Mouse (Mus musculus) embryonic facial prominence, embryonic 15.5 days (tissue): ENCODE measurements at regions not wholly inside any gene's neighbourhood (a gene's known extent, or its start where the extent isn't known, plus 50 kb on each side); places are given as distances from the start of the nearest gene placed in this dataset.
A peak's percentile ranks its signal among the peaks of the same experiment; 100 is the strongest.

Experiments used
- ATAC-seq: fragments of 200-750 bp; cut with Nextera tagmentation; 2 replicates; pipeline ENCODE4 v1.8.0; 2017; ENCODE audit warnings: low read depth, moderate TSS enrichment; ENCODE audit not compliant: insufficient number of reproducible peaks, low FRiP score, low TSS enrichment
- H3K27ac ChIP-seq: fragments of 300-500 bp; sonication (generic); replicated peaks from 2 replicates; pipeline ENCODE4 v1.5.1; 2015; ENCODE audit warnings: mild to moderate bottlenecking, inconsistent platforms
- H3K27me3 ChIP-seq: fragments of 300-500 bp; sonication (generic); 2 replicates; pipeline ENCODE4 v1.6.1; 2015; ENCODE audit warnings: inconsistent platforms
- H3K36me3 ChIP-seq: fragments of 300-500 bp; sonication (generic); 2 replicates; pipeline ENCODE4 v1.6.1; 2015; ENCODE audit warnings: mild to moderate bottlenecking, inconsistent platforms
- H3K4me1 ChIP-seq: fragments of 300-500 bp; sonication (generic); 2 replicates; pipeline ENCODE4 v1.6.1; 2015; ENCODE audit warnings: inconsistent platforms
- H3K4me2 ChIP-seq: fragments of 300-500 bp; sonication (generic); replicated peaks from 2 replicates; pipeline ENCODE4 v1.6.1; 2015; ENCODE audit warnings: mild to moderate bottlenecking, inconsistent platforms
- H3K4me3 ChIP-seq: fragments of 300-500 bp; sonication (generic); replicated peaks from 2 replicates; pipeline ENCODE4 v1.5.1; 2015; ENCODE audit warnings: mild to moderate bottlenecking, inconsistent platforms
- H3K9ac ChIP-seq: fragments of 300-500 bp; sonication (generic); 2 replicates; pipeline ENCODE4 v1.6.1; 2015; ENCODE audit warnings: inconsistent platforms
- H3K9me3 ChIP-seq: fragments of 300-500 bp; sonication (generic); replicated peaks from 2 replicates; pipeline ENCODE4 v1.6.1; 2016; ENCODE audit warnings: inconsistent platforms
- WGBS: fragments of 180-500 bp; shearing (Covaris S2); methylation state at CpG from one replicate; pipeline ENCODE4 v1.1.7; 2015; 5-methylcytosine and 5-hydroxymethylcytosine counted together

DNA sequence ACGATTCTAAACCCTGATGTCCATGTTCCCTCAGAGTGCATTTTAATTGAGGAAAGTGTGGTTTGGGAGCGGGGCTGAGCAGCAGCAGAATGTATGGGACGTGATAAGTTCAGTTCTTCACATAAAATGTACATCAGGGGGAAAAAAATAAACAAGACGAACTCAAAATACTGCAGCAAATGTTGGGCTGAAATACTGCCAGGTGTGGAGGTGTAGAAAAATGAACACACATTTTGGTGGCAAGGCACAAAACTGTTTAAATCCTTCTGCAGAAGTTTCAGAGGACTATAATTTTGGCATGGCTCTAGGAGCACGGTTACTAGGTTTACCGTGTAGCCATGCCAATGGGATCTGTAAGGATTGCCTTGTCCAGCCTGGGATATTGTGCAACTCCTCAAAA lies 81.3 kb upstream of the Rfx3 start:
- Histone ChIP-seq H3K27ac (no peak overlapping the region), H3K9me3 (no peaks in the 10 kb centered on the region)
- no peak for ATAC-seq

DNA sequence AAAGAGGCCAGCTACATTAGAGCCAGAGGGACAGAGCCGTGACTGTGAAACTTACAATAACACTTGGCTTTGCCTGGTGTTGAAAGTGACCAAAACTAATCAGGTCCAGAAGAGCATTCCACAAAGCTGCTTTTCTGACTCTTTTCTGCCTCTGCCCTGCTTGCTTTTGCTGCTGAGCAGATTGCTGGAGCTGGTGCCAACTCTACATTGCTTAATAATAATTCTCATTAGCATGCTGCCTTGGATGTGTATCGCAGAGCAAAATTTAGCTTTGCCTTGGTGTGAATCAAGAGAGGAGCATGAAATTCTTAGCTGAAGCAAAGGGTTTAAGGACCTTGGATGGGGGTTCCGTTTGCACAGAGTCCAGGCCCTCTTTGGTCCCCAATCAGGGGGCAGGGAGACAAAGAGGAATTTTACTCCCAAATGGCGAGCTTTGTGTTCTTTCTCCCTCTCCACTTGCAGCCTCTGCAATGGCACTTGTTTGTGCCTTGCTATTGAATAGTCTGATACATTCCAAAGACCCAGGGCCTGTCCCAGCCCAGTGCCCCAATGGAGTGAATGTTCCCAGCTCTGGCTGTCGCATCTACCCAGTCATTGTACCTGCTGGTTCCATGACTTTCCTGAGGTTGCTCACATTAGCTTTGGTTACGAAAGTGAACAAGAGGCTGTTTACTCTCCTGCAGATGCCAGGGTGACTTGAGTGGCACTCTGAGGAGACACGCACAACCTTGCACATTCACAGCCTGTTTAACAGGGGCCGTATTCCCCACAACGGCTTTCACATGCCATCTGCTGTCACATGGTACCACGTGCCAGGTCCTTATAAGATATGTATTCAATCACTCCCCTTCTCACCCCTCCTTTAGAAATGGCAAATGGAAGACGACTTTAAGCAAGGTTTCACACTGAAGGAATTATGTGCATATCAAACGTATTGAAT lies 76.9 kb upstream of the Rfx3 start:
- Histone ChIP-seq H3K9ac (no peak overlapping the region), H3K27ac (peak overlapping the region; percentile 79), H3K9me3 (no peaks in the 10 kb centered on the region), H3K27me3 (no peaks in the 10 kb centered on the region), H3K4me3 (no peak overlapping the region), H3K36me3 (no peaks in the 10 kb centered on the region), H3K4me2 (no peak overlapping the region), H3K4me1 (peaks cover 15% of the 10 kb centered on the region)
- WGBS = 65% methylated on average over 12 of the region's 12 CpGs
- peak; percentile 72 for ATAC-seq

More for the DNA sequence above, 81.3 kb upstream of the Rfx3 start:
- no peaks in the 10 kb centered on the region for H3K27me3 ChIP-seq
- no peak overlapping the region for H3K4me3 ChIP-seq
- H3K4me2 ChIP-seq = no peak overlapping the region
- WGBS = 82% methylated on average over 6 of the region's 6 CpGs
- peaks cover 11% of the 10 kb centered on the region for H3K4me1 ChIP-seq
- no peaks in the 10 kb centered on the region for H3K36me3 ChIP-seq
- no peak overlapping the region for H3K9ac ChIP-seq

DNA sequence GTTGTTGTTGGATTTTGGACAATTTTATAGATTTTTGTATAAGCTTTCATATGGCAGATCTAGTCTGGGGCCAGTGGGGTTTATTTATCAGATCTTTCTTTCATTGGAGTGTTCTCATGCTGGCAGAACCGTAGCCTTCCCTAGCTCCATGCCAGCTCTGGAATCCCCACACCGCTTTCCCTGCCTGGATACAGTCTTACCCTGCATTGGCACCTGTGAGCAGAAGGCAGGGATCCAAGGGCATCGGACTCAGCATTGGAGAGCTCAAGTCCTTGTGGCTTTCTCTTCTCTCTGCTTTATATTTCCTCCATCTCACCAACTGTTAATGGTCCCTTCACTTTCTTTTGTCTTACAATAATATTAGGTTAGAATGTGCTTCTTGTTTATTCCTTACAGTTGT lies 59.4 kb upstream of the Rfx3 start:
- no peaks in the 10 kb centered on the region for H3K27me3 ChIP-seq
- WGBS = 82% methylated on average over 3 of the region's 3 CpGs

More for the DNA sequence above, 59.4 kb upstream of the Rfx3 start:
- Histone ChIP-seq H3K4me3 (no peak overlapping the region), H3K4me1 (no peaks in the 10 kb centered on the region), H3K36me3 (no peaks in the 10 kb centered on the region), H3K9ac (no peak overlapping the region), H3K4me2 (no peak overlapping the region), H3K27ac (no peak overlapping the region), H3K9me3 (no peaks in the 10 kb centered on the region)
- ATAC-seq = no peak
